Mouse (Mus musculus): ENCODE data around the gene Lhx6.
A peak's percentile ranks its signal among the peaks of the same experiment; 100 is the strongest.

Lhx6 gene

DNA sequence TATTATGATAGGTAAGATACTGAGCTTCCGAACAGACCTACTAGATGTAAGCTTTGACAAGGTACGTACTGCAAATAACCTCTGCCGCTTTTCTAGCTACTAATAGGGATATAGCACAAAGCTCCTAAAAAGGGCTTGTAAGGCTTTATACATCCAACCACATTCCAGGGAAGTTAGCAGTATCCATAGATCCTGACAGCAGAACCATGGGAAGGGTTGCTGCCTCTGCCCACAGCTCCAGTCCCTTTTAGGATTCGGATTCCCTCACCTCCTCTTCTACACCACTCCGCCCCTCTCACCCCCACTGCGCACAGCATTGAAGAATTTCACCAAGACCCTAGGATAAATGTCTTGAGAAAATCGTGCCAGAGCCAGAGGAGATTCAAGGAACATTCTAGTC is 11.9 kb downstream of the Lhx6 start:
- DNase-seq (ENCODE audit: low read depth), result no peak

DNA sequence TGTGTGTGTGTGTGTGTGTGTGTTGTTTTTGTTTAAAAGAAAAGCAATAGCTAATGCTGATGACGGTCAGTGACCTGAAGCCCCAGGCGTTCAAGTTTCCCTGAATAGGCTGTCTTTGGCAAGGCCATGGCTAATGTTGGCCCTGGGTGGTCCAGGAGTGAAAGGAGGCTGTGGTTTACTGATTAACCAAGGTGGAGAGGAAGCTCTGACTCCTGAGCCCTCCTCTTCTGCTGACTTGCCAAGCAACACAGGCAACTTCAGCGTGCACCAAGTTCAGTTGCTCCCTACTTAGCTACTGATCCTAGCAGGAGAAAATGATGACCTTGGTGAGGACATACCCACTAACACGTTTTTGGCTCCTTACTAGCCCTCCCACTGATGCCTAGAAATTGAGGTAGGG is 12.5 kb downstream of the Lhx6 start:
- no peak for DNase-seq (ENCODE audit: low read depth)

DNA sequence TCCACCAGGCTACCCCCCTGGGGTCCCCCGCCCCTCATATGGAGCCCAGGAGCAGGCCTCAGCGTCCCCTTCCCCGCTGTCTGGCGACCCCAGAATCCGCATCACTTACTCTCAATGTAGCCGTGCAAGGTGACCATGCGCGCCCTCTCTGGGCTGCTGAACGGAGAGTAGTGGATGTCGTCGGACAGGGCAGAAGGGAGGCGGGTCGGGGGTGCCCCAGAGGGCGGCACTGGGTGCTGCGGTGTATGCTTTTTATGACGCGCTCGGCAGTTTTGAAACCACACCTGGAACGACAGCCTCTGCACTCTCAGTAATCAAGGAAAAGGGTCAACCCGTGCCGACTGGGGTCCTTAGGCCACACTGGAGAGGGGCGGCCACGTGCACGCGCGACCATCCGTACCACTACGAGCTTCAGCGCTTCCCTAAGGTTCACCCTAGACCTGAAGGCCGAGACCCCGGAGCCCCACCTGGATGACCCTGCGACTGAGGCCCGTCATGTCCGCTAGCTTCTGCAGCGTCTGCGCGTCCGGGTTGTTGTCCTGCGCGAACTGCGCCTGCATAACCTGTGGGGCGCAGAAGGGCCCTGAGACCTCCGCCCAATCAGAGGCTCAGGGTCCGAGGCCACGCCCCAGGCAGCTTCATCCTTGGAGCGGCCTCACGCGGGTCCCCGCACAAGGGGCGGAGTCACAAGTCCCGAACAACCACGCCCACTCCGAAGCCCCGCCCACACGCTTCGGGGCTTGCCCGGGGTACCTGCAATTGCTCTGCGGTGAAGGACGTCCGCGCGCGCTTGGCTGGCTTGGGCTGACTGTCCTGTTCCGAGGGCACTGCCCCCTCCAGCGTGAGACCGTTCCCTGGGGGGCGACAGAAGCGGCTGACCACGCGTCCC is 14.1 kb downstream of the Lhx6 start:
- peak; percentile 72 for DNase-seq (ENCODE audit: low read depth)

DNA sequence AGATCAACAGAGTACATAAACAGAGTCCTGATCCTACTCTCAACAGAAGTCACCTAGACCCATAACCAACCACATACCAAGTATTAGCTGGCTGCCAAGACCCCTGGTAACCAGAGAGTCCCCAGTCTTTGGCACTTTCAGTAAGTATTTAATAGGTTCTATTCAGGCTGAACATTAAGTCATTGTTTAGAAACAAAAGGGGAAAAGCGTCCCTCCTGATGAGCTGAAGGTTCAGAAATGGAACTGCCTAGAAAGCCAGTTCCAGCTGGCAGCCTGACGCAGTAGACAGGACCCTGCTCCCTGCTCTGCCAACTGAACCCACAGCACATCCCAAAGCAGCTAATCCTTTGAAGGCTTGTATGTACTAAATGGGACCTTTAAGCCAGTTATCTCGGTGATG is 16.0 kb downstream of the Lhx6 start:
- no peak for DNase-seq (ENCODE audit: low read depth)

DNA sequence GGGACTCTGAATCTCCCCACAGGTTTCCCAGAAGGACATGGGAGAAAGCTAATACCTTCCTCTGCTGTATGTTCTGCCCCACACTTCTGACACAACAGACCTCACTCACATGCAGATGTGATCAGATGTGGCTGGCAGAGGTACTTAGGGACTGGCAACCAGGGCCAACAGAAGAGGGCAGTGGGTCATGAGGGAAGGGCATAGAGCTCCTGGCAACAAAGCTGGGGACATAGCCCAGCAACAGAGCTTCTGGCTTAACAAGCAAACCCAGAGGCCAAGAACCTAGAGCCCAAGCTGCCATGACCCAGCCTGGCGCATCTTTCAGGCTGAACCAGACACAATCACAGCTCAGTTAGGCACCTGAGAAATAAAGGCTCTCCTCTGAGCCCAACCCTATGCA is 20.2 kb downstream of the Lhx6 start:
- DNase-seq (ENCODE audit: low read depth), result no peak

DNA sequence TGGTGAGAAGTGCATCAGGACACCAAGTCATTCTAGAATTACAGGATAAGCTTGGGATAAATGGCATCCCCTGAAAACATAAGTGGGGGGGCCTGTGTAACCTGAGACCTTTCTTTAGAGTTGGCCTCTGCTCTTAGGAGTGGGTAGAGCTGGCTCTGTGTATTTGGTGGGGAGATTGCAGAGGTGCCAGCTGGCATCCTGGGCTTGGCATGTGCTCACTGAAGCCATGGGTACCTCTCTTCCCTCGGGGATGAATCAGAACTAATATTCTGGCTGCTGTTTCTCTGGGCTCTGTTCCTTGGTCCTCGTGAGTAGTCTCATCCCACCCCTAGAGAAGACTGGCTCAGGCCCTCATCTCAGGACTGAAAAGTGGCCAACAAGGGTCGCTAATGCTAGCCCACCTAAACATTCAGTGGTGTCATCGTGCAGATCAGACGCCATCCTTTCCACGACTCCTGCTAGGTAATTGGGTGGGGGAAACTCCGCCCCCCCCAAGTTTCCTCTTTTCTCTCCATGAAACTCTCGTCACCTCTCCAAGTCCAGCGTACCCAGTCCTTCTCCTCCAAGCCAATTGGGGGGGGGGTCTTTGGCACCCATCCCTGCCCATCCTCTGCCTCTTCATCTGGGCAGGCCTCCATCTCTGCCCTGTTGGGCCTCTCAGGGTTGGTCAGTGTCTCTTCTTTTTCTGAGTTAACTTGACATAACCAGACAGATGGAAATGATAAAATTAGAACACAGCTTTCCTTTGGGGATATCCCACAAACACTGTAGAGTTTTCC is 22.2 kb downstream of the Lhx6 start:
- DNase-seq (ENCODE audit: low read depth), result no peak

DNA sequence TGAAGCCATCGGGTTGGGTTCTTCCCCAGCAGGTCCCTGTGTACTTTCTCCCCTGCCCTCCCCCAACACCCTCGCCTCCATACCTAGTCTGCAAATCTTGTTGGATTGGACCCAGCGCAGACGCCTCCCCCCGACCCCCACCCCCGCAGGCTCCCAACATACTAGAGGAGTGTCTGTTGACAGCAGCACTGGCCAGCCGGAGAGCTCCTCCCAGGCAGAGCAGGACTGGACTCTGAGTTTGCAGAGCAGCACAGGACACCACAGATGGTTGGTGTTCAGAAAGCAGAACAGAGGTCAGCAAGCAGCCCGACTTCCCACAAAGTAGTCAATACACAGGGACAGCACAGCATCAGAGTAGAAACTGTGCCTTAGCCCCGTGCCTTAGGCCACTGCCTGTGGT is 23.8 kb downstream of the Lhx6 start:
- DNase-seq (ENCODE audit: low read depth), result no peak

DNA sequence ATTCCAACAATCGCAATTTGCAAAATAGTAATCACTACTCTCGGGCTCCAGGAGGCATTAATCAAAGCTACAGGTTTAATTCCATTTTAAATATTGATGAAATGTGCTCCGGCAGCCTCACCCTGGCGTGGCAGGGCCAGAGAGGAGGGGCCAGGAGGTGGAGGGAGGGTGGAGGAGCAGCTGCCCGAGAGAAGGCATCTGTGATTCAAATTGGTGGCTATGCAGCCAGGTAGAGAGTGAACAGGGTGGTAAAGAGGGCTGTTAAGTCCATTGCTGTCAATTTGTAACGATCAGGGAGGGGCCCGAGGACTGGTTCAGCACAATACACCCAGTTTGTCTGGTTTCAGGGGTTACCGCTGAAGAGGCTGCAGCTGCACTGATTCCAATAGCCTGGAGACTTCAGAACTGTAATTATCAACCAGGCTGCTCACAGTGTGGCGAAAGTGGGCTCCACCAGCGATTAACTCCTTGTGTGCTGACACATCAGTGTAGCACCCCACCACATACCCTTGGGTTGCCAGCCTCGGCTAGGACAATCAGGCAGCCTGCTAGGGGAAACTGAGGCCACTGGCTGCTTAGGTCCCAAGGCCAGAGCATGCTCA is 27.9 kb downstream of the Lhx6 start:
- no peak for DNase-seq (ENCODE audit: low read depth)

DNA sequence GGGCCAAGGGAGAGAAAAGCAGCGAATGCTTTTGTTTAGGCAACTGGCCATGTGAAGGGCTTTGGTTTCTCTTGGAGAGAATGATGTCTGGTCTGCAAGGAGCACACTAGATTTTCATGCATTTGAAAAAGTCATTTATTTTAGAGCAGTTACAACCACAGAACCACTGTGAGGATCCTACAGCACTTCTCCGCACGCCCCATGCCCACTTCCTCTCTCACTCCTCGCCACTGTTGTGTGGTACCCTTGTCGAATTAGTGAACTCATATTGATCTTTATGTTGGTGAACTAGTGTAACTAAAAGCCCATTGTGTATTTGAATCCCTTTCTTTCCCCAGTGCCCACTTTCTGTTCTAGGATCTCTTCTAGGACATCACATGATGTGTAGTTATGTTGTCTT is 30.0 kb downstream of the Lhx6 start:
- no peak for DNase-seq (ENCODE audit: low read depth)

DNA sequence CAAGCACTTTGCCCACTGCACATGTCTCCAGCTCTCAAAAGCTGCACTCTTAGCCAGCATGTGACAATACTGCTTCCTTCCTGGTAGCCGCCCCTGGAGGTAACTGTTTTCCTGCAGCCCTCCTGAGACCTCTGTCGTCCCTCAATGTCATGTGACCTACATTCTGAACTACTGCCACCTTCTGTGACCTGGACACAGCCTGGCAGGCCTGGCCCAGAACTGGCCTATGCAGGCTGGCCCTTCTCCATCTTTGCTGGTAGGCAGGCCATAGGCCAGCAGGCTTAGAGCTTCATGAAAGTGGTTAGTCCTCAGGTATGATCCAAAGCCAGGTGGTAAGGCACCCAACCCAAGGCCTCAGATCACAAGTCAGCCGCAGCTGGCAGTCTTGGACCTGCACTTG is 31.4 kb downstream of the Lhx6 start:
- DNase-seq (ENCODE audit: low read depth), result no peak

DNA sequence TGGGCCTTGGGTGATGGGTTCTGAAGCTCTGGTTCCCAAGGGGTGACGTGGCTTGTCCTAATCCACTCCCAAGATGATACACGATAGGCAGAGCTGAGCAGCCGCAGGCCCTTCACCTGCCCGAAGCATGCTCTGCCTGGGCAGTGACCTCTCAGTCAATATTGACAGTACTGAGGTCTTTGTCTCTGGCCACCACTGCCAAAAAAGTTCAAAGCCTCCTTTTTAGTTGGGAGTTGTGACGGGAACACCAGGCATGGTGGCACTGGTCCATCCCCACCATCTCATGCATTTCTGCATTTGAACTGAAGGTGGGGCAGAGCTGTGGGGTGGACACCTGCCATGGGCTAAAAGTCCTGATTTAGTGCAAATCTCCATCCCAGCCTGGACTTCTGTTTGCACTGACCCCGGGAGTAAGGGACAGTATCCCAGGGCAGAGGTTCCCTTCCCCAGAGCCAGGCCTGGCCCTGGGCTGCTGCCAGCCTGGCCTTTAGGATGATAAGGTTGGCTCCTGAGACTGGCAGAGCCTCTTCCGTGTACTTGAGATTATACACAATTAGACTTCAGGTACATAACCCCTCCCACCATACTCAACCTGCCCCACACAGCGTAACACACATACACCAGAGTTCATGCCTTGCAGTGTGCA is 33.4 kb downstream of the Lhx6 start:
- DNase-seq (ENCODE audit: low read depth), result no peak

DNA sequence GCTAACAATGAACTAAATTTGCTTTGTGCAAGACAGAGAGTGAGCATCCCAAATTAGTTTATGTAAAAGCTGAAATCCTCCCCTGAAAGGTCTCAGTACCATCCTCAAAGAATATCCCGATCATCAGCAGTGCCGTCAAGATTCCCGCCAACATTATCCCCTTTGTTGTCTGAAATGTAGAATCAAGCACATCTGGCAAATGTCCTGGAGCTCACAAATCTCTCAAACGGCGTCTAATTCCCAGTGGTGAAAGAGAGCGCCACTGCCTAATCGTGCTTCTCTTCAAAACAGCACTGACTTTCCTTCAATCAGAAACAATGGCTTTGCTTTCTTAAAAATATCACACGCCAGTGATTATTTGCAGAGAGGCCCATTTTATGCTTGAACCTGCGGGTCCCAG is 38.1 kb downstream of the Lhx6 start:
- DNase-seq (ENCODE audit: low read depth), result no peak

DNA sequence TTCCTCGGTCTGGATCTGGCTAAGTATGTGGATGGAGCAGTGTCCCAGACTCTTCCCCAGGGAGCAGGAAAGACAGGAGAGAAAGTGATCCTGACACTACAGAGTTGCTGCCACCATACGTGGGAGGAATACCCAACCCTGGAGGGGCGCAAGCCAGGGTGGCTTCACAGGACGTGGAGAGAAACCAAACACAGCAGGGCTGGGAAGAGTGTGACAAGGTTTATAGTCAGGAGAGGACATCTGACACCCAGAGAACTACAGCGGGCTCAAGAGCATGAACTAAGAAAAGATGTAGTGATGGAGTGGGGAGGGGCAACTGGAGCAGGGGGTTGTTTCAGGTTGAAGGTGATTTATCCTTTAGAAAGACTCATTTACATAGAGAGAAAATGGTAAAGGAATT is 43.8 kb downstream of the Lhx6 start:
- DNase-seq (ENCODE audit: low read depth), result no peak

DNA sequence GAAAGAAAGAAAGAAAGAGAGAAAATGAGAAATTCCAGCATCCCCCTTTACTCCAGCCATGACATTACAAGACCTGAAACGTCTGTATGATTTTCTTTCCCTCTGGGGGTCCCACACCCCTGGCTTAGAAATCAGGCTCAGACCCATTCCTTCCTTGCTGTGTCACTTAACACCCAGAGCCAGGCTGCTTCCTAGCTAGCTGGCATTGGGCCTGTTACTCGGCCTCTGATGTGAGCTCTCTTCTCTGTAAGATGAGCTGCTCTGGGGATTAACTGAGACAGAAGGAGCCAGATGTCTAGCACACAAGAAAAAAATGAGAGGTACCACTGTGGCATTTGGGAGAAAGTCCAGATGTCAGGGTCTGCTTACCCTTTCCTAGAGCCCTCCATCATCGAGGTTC is 49.0 kb downstream of the Lhx6 start:
- DNase-seq (ENCODE audit: low read depth), result no peak

DNA sequence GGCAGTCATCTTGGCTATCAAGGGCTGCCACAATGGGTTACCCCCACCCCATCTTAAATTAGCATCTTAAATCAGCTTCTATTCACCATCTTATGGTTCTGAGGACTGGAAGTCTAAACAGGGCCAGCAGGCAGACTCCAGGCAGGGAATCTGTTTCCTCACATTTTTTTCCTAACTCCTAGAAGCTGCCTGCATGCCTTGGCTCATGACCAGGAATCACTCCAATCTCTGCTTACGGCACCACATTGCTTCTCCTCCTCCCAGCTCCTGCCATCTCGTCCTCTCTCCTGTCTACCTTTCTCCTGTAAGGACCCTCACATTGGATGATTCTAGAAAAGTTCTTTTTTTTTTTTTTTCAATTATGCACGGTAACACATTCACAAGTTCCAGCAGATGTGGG is 52.0 kb downstream of the Lhx6 start:
- no peak for DNase-seq (ENCODE audit: low read depth)

DNA sequence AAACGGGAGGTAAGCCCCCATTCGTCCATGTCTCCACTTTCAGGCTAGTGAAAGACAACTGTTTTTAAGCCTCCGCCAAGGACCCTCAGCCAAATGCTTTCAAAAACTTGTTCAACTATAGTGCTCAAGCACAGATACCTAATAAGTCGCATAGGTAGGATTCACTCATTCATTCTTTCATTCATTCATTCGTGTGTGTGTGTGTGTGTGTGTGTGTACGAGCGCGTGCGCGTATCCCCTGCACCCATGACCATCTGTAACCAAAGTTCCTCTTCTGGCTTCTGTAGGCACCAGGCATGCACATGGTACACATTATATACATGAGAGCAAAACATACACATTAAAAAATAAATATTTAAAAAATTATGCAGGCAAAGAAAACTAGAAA is 55.6 kb downstream of the Lhx6 start:
- DNase-seq (ENCODE audit: low read depth), result no peak

DNA sequence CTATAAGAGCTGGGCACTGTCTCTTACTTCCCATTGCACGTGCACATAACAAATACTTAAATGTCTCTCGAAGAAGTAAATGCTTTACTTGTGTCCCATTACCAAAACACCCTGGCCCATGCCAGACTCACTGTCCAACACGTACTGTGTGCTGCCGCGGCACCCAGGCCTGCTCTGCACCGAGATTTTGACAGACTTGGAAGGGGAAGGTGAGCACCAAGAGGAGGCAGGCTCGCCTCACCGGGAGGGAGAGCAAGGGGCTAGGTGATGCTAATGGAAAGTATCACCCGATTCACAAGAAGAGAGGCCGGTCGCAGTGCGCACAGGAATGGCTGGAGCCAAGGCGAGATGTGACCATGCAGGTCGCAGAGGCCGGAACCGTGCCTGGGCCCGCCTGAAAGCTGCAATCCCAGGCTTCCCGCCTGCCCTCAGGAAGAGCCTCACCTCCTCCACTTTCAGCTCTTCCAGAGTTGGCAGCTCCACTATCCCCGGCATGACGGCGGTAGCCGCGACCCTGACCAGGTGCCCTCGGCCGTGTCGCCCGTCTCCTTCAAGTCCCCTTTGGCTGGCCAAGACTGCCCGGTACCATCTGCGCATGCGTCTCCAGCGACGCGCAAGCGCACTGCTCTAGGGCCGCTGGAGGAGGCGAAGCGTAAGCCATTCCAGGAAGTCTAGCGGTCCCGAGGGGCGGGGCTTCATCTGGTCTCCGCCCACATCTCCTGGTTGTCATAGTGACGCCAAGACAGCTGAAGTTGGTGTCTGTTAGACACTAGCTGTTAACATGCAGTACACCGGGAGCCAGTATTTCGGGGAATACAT is 56.3 kb downstream of the Lhx6 start, which contains the start of the genes Ndufa8 and Morn5:
Gene Ndufa8 (minus strand): TSS at position 659 of the 819 bp plus-strand sequence.
Gene Morn5 (plus strand): TSS at position 711 of the 819 bp plus-strand sequence.
- peak; percentile 98 for DNase-seq (ENCODE audit: low read depth)

DNA sequence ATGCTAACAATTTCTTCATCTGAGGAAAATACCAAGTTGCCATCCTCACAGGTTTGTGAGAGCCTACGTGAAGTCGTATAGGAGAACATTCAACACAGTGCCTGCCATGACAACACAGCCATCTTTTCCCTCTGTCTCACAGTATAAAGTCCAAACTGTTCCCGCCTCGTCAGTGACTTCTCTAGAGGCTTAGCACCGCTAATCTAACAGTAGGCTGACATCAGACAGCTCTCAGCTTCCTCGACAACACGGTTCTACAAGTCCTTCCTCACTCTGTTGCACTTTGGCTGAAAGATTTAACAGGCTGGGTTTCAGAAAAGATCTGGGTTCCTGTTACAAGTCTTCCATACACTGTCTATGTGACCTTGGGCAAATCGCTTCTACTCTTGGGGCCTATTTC is 57.0 kb downstream of the Lhx6 start:
- DNase-seq (ENCODE audit: low read depth), result no peak

DNA sequence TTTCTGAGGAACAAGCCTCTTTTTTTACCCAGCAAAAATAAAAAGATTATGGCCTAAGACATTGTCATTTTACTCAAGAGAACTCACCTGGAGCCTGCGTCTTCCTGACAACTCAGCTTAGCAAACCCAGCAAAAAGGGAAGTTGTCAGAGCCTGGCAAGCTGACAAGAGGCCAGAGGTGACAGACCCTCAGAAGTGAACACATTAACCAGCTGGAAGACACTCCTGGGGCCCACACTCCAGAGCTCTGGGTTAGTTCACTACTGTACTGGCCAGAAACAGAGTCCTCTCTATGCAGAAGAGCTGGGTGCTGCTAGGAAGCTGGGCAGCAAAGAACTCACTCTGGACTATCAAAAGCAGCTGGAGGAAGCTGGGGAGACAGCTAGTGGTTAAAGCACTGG is 64.3 kb downstream of the Lhx6 start:
- DNase-seq (ENCODE audit: low read depth), result no peak

DNA sequence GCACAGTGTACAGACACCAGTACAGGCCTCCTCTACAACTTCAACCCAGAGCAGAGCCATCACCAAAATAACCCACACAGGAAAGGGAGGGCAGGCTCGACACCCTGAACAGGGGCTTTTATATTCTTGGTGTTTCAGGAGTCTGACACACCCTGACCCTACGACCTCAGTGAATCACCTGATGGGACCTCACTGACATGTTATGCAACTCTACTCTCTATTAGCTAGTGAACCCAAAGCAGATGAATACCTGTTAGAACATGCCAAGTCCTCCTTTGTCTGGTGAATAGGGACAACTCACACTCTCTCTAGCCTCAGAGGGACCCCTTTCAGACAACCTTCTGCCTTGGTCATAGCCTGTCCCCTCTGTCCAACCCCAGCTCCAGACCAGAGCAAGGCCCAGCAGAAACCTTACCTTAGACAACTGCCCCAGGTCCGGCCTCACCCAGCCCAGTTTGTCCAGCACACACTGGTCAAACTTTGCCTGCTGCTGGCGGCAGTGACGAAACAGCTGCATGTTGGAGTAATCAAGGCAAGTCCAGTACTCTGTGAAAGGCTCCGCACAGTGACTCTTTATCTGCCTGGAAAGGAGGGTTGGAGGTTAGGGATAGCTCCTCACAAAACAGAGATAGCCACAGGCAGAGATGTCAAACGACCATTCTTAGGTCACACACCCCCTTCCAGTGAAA is 65.8 kb downstream of the Lhx6 start:
- DNase-seq (ENCODE audit: low read depth), result no peak

All from induced T-regulatory cell, adult 2 months (primary cell).